Mouse (Mus musculus) MEL (cell line): ENCODE measurements around the gene Gm45337. TPM values are rescaled to one million over a fixed set of nuclear protein-coding genes. Genes with fewer than 3 reads are reported as not detected.
"Not testable (repeated sequence)": the region's sequence is repeated elsewhere in the genome, so short reads cannot be mapped to it uniquely, and the experiment has no call there.

Source experiments
- DNase-seq: peaks from one replicate; pipeline ENCODE4 v3.0.0; 2011; ENCODE audit warnings: low read depth, low spot score
- H3K27ac ChIP-seq: 2 replicates; pipeline ENCODE4 v1.5.1; 2012; ENCODE audit warnings: low read depth, mild to moderate bottlenecking, control low read depth, low read length, moderate library complexity; ENCODE audit not compliant: control insufficient read depth
- H3K27me3 ChIP-seq, 2 experiments: fragments of 150-350 bp in 1 of 2; sonication (generic) in 1 of 2; 2 replicates each; pipeline ENCODE4 v1.6.1; 2012; ENCODE audit warnings: low read length in 2 of 2, mild to moderate bottlenecking in 2 of 2, improper control_type of control experiment in 1 of 2, moderate library complexity in 1 of 2; ENCODE audit not compliant: insufficient read depth in 2 of 2, control insufficient read depth in 1 of 2
- H3K36me3 ChIP-seq, 2 experiments: 2 replicates each; pipeline ENCODE4 v1.6.1; 2012 to 2014; ENCODE audit warnings: low read length in 2 of 2, improper control_type of control experiment in 1 of 2, inconsistent platforms in 1 of 2, mild to moderate bottlenecking in 1 of 2; ENCODE audit not compliant: insufficient read depth in 2 of 2, control insufficient read depth in 1 of 2
- H3K4me1 ChIP-seq, 2 experiments: fragments of 150-350 bp in 1 of 2; sonication (generic) in 1 of 2; 2 replicates each; pipeline ENCODE4 v1.6.1; 2012; ENCODE audit warnings: low read length in 2 of 2, improper control_type of control experiment in 1 of 2, mild to moderate bottlenecking in 1 of 2; ENCODE audit not compliant: insufficient read depth in 2 of 2, control insufficient read depth in 1 of 2
- H3K4me3 ChIP-seq, 2 experiments: fragments of 150-350 bp in 1 of 2; sonication (generic) in 1 of 2; 2 replicates each; pipeline ENCODE4 v1.5.1; 2012; ENCODE audit warnings: low read depth in 2 of 2, low read length in 2 of 2, mild to moderate bottlenecking in 2 of 2, moderate library complexity in 2 of 2, control low read depth in 1 of 2, improper control_type of control experiment in 1 of 2; ENCODE audit not compliant: control insufficient read depth in 1 of 2, insufficient read depth in 1 of 2
- H3K79me2 ChIP-seq: 2 replicates; pipeline ENCODE4 v1.6.1; 2012; ENCODE audit warnings: mild to moderate bottlenecking, low read length, moderate library complexity; ENCODE audit not compliant: control insufficient read depth, poor library complexity, insufficient read depth
- H3K9ac ChIP-seq: 2 replicates; pipeline ENCODE4 v1.6.1; 2012; ENCODE audit warnings: low read depth, mild to moderate bottlenecking, control low read depth, low read length, moderate library complexity; ENCODE audit not compliant: control insufficient read depth, poor library complexity, severe bottlenecking
- H3K9me3 ChIP-seq: fragments of 150-350 bp; sonication (generic); replicated peaks from 2 replicates; pipeline ENCODE4 v1.6.1; 2012; ENCODE audit warnings: mild to moderate bottlenecking, low read length, improper control_type of control experiment, moderate library complexity; ENCODE audit not compliant: insufficient read depth
- CHD2 ChIP-seq: IDR thresholded peaks from 2 replicates; pipeline ENCODE4 v1.6.1; 2011; ENCODE audit warnings: low read length, improper control_type of control experiment
- CTCF ChIP-seq, 3 experiments: IDR thresholded peaks in 2 of 3; conservative IDR thresholded peaks in 1 of 3; 2 replicates each; pipeline ENCODE4 v1.5.1; 2011 to 2012; ENCODE audit warnings: low read length in 3 of 3, low read depth in 2 of 3, mild to moderate bottlenecking in 2 of 3, improper control_type of control experiment in 1 of 3, inconsistent platforms in 1 of 3, mixed read lengths in 1 of 3, moderate library complexity in 1 of 3; ENCODE audit not compliant: control insufficient read depth in 1 of 3, insufficient read depth in 1 of 3, poor library complexity in 1 of 3, severe bottlenecking in 1 of 3
- ETS1 ChIP-seq: IDR thresholded peaks from 2 replicates; pipeline ENCODE4 v1.6.1; 2012; ENCODE audit warnings: low read depth, mild to moderate bottlenecking, inconsistent platforms, low read length, improper control_type of control experiment, moderate library complexity
- JUND ChIP-seq: IDR thresholded peaks from 2 replicates; pipeline ENCODE4 v1.6.1; 2011; ENCODE audit warnings: low read depth, mild to moderate bottlenecking, improper control_type of control experiment, low read length
- KAT2A ChIP-seq: conservative IDR thresholded peaks from 2 replicates; pipeline ENCODE4 v1.6.1; 2012; ENCODE audit warnings: low read depth, low read length, improper control_type of control experiment, inconsistent platforms
- MXI1 ChIP-seq: IDR thresholded peaks from 2 replicates; pipeline ENCODE4 v1.6.1; 2011; ENCODE audit warnings: mild to moderate bottlenecking, low read depth, low read length, improper control_type of control experiment
- NELFE ChIP-seq: IDR thresholded peaks from 2 replicates; pipeline ENCODE4 v1.6.1; 2011; ENCODE audit warnings: low read depth, low read length, improper control_type of control experiment
- RAD21 ChIP-seq: IDR thresholded peaks from 2 replicates; pipeline ENCODE4 v1.6.1; 2011; ENCODE audit warnings: mild to moderate bottlenecking, low read depth, low read length, improper control_type of control experiment
- SIN3A ChIP-seq: IDR thresholded peaks from 2 replicates; pipeline ENCODE4 v1.6.1; 2012; ENCODE audit warnings: low read length, improper control_type of control experiment, inconsistent platforms
- SMC3 ChIP-seq: IDR thresholded peaks from 2 replicates; pipeline ENCODE4 v1.6.1; 2011; ENCODE audit warnings: low read depth, low read length, improper control_type of control experiment
- TAL1 ChIP-seq: IDR thresholded peaks from 2 replicates; pipeline ENCODE4 v1.6.1; 2012; ENCODE audit warnings: mild to moderate bottlenecking, inconsistent platforms, low read length, moderate library complexity, mixed read lengths
- TCF12 ChIP-seq: IDR thresholded peaks from 2 replicates; pipeline ENCODE4 v1.6.1; 2014; ENCODE audit warnings: low read depth, mild to moderate bottlenecking, inconsistent platforms, low read length, improper control_type of control experiment, moderate library complexity
- UBTF ChIP-seq: IDR thresholded peaks from 2 replicates; pipeline ENCODE4 v1.6.1; 2012; ENCODE audit warnings: low read depth, mild to moderate bottlenecking, inconsistent platforms, low read length, improper control_type of control experiment, moderate library complexity, borderline replicate concordance; ENCODE audit not compliant: insufficient read depth
- USF1 ChIP-seq: IDR thresholded peaks from 2 replicates; pipeline ENCODE4 v1.6.1; 2014; ENCODE audit warnings: low read depth, mild to moderate bottlenecking, inconsistent platforms, low read length, improper control_type of control experiment, moderate library complexity
- ZC3H11A ChIP-seq: IDR thresholded peaks from 2 replicates; pipeline ENCODE4 v1.6.1; 2012; ENCODE audit warnings: low read depth, mild to moderate bottlenecking, inconsistent platforms, low read length, improper control_type of control experiment
- polyA plus RNA-seq, 2 experiments: library from polyadenylated mRNA; stranded (reverse) in 1 of 2; unstranded in 1 of 2; fragments of >175 nt in 1 of 2; fragments of >200 nt in 1 of 2; gene quantifications; 2 replicates each; pipeline versions ENCODE4 v1.2.1 to v1.2.4; 2012; ENCODE audit warnings: low replicate concordance in 2 of 2, low read depth in 1 of 2; ENCODE audit not compliant: insufficient read length in 2 of 2, insufficient read depth in 1 of 2, missing spikeins in 1 of 2
- total RNA-seq: library from RNA; depleted of rRNA; stranded (reverse); fragments of 300-350 nt; gene quantifications from 2 replicates; pipeline ENCODE4 v1.2.3, GENCODE M21; 2012

Gene Gm45337
- total and polyA plus RNA-seq, 3 experiments = not detected

DNA sequence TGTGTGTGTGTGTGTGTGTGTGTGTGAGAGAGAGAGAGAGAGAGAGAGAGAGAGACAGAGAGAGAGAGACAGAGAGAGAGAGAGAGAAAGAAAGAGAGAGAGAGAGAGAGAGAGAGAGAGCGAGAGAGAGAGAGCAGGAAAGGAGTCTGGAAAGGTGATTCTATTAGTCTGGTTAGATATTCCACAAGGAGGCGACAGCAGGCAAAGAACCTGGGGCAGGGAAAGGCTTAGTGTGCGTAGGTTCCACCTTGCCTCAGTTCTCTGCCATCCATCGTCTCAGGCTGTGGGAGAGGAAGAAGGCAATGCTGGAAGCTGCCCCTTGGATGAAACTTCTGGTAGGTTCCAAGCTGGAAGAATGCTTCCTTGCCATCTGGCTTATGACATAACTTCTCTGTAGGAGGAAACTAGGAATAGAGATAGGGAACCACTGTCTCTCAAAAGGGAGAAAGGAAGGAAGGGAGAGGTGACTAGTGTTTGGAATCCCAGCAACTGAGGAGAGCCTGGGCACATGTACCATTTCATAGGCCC, 1.1 kb upstream of the Gm45337 start:
- H3K9me3 ChIP-seq = no peaks in the 10 kb centered on the region
- TF ChIP-seq MXI1 (no peak), CTCF (IDR thresholded peaks at IDR 0.05 in 2 of 3, conservative IDR thresholded peaks at IDR 0.05 in 1 of 3; ENCODE audit: control insufficient read depth in 1 of 3, insufficient read depth in 1 of 3, low read depth in 2 of 3, low read length in 3 of 3, poor library complexity in 1 of 3, severe bottlenecking in 1 of 3) (no peak), USF1 (no peak), KAT2A (no peak), SMC3 (no peak)
- H3K27ac ChIP-seq = no peak overlapping the region
- no peaks in the 10 kb centered on the region; a peak in 1 of 4 replicates for H3K27me3 ChIP-seq
- no peaks in the 10 kb centered on the region for H3K79me2 ChIP-seq
- no peaks in the 10 kb centered on the region for H3K36me3 ChIP-seq
- no peak overlapping the region for H3K4me3 ChIP-seq
- DNase-seq = no peak
- H3K4me1 ChIP-seq = no peaks in the 10 kb centered on the region
- H3K9ac ChIP-seq = no peak overlapping the region

DNA sequence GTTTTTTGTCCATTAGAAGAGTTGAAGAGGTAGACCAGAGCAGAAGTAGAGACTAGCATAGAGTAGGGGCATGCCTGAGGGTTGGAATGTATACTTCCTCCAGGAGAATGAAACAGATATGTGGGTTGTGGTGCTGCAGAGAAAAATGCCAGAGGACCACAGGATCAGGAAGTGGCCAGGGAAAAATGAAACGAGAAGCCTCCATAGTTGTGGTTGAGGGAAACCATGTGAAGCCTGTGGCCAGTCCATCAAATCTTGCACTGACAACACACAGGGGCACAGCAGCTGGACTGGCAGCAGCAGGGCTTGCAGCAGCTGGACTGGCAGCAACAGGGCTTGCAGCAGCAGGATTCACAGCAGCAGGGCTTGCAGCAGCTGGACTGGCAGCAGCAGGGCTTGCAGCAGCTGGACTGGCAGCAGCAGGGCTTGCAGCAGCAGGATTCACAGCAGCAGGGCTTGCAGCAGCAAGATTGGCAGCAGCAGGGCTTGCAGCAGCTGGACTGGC, 849 bp downstream of the Gm45337 start:
- H3K9me3 ChIP-seq, H3K36me3 ChIP-seq, DNase-seq, H3K79me2 ChIP-seq, H3K4me3 ChIP-seq, H3K27me3 ChIP-seq, H3K9ac ChIP-seq, H3K4me1 ChIP-seq, H3K27ac ChIP-seq: not testable (repeated sequence)

DNA sequence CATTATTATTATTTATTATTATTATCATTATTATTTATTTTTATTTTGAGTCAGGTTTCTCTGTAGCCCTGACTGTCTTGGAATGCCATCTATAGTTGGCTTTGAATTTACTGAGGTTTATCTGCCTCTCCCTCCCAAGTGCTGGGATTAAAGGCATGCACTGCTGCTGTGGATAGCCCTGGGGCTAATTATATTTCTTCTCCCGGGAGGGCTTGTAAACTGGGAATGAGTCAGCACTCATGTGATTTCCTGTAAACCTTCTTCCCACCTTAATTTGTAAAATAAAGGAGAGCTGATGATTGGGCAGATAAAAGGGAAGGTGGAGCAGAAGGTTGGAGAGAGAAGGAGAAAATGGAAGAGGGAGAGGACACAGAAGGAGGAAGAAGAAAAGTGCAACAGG, 3.7 kb downstream of the Gm45337 start:
- no peak overlapping the region for H3K9ac ChIP-seq
- no peak overlapping the region for H3K4me3 ChIP-seq
- H3K27me3 ChIP-seq = peaks cover 0 to 2% of the 10 kb centered on the region in 2 experiments; a peak in 3 of 4 replicates
- H3K27ac ChIP-seq = no peak overlapping the region
- DNase-seq = no peak
- no peaks in the 10 kb centered on the region for H3K79me2 ChIP-seq
- H3K9me3 ChIP-seq = no peaks in the 10 kb centered on the region
- TF ChIP-seq CHD2 = no peak
- no peak for TF ChIP-seq NELFE
- no peak for TF ChIP-seq ETS1
- TF ChIP-seq SIN3A = no peak
- no peak for TF ChIP-seq TAL1
- no peak for TF ChIP-seq ZC3H11A
- no peak for TF ChIP-seq TCF12
- TF ChIP-seq CTCF (IDR thresholded peaks at IDR 0.05 in 2 of 3, conservative IDR thresholded peaks at IDR 0.05 in 1 of 3; ENCODE audit: control insufficient read depth in 1 of 3, insufficient read depth in 1 of 3, low read depth in 2 of 3, low read length in 3 of 3, poor library complexity in 1 of 3, severe bottlenecking in 1 of 3) = no peak
- no peak for TF ChIP-seq UBTF
- TF ChIP-seq JUND = no peak
- no peak for TF ChIP-seq RAD21
- H3K4me1 ChIP-seq = no peaks in the 10 kb centered on the region
- H3K36me3 ChIP-seq = no peaks in the 10 kb centered on the region

DNA sequence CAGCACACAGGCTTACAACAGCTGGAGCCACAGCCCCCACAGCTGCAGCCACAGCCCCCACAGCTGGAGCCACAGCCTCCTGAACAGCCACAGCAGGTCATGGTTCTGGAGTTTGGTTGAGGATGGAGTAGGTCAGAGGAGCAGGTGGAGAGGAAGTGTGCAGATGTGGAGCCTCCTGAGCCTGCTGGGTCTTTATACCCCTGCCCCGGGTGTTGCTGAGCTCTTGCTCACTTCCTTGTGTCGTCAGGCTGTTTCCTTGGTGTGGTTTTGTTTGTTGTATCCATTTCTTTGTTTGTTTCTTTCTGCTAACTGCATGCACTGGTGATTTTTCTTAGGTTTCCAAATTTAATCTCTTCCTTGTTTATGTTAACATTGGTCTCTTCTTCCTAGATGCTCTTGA, 8.5 kb downstream of the Gm45337 start, which contains the start of gene Gm39115:
Gene Gm39115, minus strand, starts transcription at position 101 of the 400 bp plus-strand sequence.
- H3K9me3 ChIP-seq, H3K9ac ChIP-seq, H3K36me3 ChIP-seq, H3K27me3 ChIP-seq, H3K79me2 ChIP-seq, H3K27ac ChIP-seq, H3K4me1 ChIP-seq, DNase-seq, H3K4me3 ChIP-seq: not testable (repeated sequence)
